Mouse (Mus musculus): ENCODE measurements at regions not wholly inside any gene's neighbourhood (a gene's known extent, or its start where the extent isn't known, plus 50 kb on each side); places are given as distances from the start of the nearest gene placed in this dataset.

DNA sequence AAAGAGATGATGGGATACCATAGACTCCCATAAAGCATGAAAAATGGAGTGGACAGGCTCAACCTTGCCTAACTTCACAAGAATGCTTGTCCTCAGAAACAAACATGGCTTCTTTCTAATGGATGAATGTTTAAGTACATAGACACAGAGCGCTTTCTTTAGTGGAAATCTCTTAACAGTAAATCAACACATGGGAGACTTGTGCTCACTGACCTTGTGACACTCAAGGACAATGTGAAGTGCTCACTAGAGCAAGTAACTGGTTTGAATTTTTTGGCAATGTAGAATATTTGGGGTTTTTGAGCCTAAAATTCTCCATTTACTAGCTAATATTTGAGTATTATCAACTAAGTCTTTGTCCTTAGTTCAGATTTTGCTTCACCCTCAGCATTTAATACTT is 88.0 kb downstream of the Tent5c start:
- DNase-seq: no peak

DNA sequence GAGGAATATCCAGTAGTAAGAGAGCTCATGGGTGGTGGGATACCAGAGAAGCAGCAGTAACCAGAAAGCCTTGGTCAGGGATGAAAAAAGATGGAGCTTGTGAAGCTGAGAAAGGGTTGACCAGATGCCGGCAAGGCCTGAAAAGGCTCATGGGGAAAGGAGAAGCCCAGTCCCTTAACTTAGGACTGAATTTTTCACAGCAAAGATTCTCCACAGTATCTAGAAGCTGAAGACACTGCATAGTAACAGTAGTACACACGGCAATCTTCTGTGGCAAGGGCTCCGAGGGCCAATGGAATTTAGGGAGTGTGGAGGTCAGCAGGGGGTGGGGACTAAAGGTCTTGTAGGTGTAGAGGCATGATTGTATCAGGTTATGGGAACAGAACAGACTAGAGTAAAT is 91.6 kb downstream of the Tent5c start:
- DNase-seq: no peak

DNA sequence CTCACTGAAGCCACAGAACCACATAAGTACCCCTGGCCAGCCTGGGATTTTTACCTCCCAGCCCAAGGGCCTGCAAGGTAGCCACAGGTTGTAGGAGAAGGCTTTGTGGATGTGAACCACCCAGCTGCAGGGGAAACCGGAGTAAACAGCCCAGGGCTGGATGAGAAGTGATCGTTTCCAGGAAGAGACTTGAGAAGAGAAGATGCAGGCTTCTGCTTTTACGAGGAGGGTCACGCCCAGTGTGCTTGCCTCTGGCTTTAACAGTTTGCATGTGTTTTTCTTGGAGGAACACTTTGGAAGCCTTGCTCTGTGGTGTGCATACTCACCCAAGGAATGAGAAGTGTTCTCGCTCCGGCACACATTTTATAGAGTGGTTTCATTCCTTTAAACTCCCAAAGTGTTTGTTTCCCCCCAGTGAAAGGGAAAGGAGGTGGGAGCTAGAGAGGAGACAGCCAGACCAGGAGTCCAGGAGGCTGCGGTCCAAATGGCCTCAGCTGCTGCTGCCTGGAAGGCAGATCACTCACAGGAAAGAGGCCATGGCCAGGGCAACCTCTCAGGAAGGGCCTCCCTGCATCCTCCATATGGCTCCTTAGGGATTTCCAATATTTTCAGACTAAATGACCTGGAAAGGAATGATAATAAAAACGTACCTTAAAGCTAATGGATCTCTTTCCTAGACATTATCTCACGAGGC is 94.1 kb downstream of the Tent5c start:
- peak; percentile 22 for DNase-seq

DNA sequence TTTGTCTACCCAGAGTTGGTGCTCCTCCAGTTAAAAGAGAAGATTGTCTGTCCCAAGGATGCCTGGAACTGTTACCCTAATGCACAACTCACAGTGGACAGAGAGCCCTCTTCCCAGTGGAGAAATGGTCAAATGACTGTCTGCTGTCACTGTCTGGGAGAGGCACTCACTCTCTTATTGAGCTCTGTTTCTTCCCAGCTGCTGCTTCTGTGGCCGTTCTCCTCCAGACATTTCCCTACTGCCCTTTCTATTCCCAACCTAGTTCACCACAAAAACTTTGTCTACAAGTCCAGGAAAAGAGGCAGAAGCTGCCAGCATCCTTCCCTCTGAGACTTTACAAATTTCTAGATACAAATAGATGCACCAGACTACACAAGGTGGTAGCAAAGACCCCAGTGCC is 95.2 kb downstream of the Tent5c start:
- no peak for DNase-seq

DNA sequence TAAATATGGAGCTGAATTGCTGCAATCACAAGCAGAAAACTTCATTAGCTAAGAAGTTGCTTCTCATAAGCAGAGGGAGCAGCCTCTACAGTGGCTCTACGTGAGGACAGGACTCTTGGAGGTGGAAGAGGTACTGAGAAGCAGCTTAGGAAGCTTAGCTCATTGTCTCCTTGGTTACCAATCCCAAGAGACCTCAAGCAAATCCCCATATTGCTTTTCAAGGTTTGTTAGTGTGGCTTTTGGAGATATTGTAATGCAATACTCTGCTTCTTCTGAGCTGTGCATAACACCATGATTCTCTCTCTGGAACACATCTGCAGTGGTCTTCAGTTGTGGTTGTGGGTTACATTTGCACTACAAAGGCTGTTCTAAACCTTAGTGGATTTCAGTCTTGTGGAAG is 106.9 kb downstream of the Tent5c start:
- no peak for DNase-seq

DNA sequence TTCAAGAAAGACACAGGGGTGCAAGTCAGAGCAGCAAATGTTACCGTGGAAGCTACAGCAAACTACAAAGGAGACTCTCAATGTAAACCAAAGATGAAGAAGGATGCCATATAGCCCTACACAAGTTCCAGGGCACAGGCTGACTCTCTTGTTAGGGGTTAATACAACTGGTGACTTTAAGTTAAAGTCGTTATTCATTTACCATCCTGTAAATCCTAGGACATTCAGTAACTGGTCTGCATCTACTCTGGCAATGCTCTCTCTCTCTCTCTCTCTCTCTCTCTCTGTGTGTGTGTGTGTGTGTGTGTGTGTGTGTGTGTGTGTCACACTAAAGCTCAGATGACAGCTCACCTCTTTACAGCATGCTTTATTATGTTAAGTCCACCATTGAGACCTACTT is 107.8 kb downstream of the Tent5c start:
- DNase-seq: no peak

DNA sequence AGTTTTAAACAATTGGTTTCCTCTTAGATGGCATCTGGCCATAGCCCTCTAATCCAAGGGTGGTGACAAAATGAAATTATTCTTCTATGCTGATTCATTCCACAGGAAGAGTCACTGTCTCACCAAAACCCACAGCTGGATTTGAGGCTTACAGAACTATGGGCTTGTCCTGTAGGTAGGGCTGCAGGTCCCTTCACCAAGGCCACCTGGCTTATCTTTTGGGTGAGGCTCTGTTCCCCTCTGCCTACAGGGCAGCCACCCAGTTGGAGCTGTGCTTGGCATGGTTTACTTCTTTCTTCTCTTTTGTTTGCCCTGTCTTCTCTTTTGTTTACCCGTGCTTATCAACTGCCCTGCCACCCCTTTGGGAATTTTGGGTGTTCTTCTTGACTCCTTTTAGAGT is 113.0 kb downstream of the Tent5c start:
- DNase-seq: no peak

DNA sequence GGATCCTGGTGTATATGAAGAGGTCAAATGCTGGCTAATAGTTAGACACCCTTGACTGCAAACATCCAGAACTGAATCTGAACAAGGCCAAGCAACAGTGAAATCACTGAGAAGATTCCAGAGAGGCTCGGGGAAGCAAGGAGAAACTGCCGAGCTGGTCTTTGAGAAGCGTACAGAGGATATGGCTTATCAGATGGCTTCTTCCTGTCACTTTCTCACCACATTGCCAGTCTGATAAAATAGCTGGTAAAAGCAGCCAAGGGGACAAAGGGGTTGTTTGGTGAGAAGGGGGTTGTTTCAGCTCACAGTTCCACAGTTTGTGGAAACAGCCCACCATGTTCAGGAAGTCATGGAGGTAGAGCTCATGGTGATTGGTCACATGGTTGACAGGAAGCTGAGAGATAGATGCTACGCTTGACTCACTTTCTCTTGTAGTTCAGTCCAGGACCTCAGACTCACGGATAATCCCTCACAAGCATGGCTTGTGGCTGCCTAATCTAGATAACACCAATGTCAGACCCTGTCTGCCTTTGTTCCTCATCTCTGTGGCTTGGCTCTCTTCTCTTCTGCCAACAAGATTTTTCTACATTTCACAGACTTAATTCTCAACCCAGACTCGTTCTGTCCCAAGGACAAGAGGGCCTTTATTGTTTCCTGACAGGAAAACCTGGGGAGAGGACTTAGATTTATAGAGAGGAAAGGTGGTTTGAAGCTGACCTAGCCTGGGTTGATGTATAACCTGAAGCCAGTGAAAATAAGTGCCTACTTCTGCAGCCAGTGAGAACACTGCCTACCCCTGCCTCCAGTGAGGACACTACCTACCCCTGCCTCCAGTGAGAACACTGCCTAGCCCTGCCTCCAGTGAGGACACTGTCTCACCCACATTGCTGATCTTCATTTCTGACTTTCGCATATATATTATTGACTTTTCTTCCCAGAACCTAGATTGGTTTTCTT is 122.0 kb downstream of the Tent5c start:
- DNase-seq: no peak

DNA sequence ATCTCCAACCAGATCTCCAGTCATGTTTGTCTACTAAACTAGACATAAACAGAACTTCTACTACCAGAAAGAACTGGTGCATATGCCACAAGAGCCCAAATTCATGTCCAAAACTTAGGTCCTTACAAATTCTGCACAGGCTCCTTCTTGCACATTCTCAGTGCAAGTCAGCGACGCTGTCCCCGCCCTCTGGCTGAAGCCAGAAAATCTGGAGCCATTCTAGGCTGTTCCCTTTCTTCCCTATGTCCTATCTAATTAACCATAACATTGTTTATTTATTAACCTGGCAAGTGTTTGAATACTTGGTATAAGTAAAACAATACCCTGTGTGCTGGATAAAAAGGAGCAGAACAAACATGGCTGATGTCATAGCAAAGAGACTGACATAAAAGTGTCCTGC is 122.7 kb downstream of the Tent5c start:
- no peak for DNase-seq

DNA sequence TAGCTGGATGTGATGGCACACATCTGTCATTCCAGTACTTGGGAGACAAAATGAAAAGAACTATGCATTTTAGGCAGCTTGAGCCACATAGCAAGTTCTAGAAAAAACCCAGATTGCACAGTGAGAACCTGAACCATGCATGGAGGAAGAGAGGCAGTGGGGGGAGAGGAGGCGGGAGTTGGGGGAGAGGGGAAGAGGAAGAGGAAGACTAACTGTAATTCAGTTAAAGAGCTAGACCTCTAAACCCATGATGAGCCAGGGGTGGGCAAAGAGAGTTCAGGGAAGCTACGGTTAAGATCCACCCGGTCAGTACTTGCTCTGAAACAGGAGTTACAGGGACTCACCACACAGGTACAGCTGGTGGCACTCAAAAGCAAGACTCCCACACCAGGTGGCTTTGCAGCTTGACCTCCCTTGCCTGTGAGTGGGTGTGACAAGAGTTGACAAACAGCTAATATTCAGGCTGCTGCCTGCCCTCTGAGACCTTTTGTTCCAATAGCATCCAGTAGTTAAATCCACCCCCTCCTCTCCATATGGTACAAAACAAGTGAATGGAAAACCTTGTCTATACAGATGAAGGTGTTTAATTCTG is 123.7 kb downstream of the Tent5c start:
- no peak for DNase-seq

DNA sequence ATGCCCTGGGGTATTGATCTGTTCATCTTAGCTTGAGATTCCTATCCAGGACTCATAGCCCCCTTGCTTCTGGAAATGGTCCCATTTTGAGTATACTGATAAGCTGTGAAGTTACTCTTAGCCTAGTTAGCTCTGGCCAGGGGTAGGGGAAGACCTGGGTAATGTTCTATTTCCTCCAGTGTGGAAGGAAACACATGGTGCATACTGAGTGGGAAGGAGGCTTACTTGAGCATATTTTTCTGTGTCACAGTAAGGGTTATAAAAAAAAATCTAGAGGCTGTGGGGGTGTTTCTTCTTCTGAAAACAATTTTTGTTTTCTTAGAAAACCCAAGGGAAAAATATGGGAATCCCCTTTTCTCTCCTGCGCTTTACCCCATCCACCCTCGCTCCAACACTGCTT is 124.4 kb downstream of the Tent5c start:
- DNase-seq: no peak

DNA sequence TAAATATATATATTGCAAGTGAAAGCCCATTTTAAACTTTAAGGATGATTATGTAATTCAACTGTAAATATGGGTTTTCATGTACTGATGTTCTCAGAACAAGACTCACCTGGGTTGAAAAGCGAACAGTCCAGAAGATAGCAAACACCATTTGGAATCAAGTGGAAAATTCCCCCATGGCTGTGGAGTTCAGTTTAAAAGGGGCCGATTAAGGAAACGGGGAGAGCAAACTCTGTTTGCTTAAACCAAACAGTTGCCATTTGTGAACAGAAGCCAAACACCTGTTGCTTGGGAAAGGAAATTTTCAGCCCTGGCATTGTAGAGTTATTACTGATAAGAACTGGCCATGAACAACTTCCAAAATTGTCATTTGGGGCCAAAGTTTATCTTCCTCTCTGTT is 126.1 kb downstream of the Tent5c start:
- DNase-seq: no peak

DNA sequence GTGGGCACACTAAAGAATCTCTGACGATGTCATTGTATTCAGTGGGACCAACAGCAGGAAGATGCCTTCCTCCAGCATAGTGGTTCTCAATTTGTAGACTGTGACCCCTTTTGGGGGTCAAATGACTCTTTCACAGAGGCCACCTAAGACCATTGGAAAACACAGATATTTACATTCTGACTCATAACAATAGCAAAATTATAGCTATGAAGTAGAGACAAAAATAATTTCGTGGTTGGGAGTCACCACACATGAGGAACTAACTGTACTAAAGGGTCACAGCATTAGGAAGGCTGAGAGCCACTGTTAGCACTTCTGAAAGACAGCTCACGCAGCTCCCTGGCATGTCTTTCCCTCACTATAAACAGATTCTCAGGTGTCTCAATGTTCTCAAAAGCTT is 129.1 kb downstream of the Tent5c start:
- no peak for DNase-seq

DNA sequence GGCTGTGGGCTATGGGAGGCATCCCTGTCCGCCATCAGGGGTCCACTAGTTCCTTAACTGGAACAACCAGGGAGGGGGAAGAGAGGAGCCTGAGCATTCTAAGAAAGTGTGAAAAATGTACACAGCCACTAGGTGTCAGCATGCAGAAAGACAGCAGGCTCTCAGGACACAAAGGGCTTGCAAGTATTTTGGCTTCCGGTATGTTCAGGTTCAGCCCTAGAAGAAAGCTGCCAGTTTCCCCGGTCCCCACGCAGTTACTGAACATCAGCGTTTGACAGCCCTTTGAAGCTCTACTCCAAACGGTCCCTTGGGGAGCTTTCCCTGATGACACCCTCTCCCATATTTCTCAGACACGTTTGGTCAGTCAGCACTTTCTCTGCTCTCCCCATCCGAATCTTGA is 130.1 kb downstream of the Tent5c start:
- peak; percentile 67 for DNase-seq

DNA sequence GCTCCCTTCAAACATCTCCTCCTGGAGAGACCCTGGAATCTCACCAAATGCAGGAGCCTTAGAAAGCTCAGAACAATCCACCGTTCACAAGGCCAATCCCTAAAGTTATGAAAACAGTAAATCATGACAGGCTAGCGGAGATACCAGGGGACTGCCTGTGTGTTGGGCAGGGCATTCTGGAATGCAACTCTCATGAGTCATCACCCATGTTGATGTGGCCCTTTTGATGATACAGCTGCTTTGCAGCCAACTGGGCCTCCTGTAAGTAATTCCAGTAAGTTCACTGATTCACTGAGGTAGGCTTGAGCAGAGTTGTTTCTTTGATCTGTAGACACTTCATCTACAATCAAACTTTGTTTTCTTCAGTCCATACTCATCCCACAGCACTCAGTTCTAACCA is 155.6 kb downstream of the Tent5c start:
- DNase-seq: no peak

DNA sequence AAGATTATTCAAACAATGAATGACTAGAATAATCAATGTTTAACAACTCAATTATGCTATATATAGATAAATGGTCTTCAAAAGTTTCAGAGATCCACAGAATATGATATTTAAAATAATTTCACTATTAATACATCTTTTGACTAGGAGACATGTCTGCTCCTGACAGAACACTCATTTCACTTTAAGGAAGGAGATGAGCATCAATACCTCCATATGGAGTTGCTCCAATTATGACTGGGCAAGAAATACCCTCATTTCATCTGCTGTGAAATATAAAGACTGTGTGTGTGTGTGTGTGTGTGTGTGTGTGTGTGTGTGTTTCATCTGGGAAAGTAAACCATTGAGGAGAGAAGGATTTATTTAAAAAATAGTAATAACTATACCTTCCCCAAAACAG is 156.2 kb upstream of the Wdr3 start:
- no peak for DNase-seq

DNA sequence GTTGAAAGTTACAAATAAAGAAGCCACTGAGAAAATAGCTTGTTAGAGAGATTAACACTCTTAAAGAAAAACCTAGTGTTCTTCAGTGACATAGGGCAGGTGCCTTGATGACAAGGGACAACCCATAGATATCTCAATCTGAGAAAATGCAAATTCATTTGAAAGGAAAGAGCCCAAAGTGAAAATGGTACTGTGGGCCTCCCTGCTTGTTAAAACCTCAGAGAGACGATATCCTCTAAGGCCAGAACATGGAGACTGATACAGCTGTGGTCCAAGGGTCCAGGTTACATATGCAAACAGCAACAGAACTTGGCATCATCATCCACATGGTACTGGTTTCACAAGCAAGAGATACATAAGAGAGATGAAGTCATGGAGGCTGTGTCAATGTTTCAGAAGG is 125.6 kb upstream of the Wdr3 start:
- no peak for DNase-seq

DNA sequence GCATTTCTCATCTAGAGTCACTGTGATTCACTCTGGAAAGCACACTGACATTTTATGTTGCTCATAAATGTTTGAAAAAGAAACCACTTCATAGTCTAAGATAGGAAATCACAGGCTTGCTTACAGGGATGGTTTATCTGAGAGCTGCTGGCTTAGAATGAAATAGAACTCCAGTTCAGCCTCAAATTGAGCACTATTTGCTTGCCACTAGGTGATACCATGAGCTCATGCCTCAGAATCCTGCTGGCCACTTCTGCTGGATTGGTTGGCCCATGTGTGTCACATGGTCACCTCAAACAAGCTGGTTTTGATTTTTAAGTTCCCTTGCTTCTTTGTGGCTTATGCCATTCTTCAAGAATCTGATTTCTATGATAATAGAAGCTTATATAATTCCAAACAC is 104.8 kb upstream of the Wdr3 start:
- no peak for DNase-seq

DNA sequence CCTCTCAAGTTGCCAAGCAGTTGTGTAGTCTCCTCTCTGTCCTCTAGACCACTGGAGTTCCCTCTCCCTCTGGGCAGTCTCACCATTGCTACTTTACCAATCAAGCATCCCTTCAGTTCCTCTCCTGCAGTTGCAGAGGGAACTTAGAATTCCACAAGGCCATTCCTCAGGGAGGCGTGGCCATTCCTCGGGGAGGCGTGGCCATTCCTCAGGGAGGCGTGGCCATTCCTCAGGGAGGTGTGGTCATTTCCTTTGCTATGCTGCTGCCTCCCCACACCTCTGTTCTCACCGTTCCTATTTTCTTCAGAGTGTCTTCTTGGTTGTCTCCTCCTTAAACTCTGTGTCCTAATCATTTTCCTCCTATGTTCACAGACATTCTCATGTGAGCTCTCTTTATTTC is 102.8 kb upstream of the Wdr3 start:
- DNase-seq: no peak

Measured in lung, postnatal 36 days (tissue).